Mouse (Mus musculus) frontal cortex, postnatal 25 days (tissue): ENCODE data around the gene Gsta3.
A peak's percentile ranks its signal among the peaks of the same experiment; 100 is the strongest.
"Not testable (repeated sequence)": the region's sequence is repeated elsewhere in the genome, so short reads cannot be mapped to it uniquely, and the experiment has no call there.

ENCODE experiments used
- DNase-seq, 2 experiments: peaks; one replicate each; pipeline ENCODE4 v3.0.0; 2022; ENCODE audit warnings: low spot score in 2 of 2

Gsta3 gene

GRCm38 (mm10) chr1:21253303-21253650, 12.9 kb downstream of the Gsta3 start:
- no peak for DNase-seq

- no peak for DNase-seq
These were observed 13.5 kb downstream of the Gsta3 start for GRCm38 (mm10) chr1:21253856-21254255.

DNA sequence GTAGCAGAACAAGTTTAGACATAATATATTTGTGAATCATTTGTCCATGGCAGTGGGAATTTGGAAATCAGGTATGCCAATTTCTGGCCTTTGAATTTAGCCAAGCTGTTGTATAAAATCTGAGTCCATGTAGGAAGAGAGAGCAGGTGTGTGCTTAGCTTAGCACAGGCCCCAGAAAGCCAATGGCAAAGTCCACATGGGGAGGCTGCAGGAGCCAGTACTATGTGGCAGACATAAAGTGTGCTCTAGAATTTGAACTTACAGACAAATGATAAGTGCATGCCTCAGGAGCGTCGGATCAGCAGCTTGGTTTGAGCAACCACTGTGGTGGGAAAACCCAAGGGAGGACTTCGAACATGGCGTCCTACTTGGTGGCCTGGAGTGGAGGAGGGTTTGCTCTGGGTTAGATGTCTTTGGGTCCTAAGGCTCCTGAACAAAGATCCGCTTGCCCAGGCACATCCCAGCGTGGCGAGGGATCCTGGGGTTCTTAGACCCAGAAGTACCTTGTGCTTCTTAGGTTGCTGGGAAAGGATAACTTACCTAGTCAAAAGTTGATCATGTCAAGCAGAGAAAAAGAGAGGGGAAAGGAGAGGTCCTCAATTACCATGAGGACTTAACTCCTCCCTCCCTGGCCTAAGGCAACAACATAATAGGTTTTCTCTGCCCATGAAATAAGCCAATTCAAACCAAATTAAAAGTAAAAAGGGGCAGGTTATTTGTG, 15.4 kb downstream of the Gsta3 start:
- no peak for DNase-seq

- DNase-seq: no peak
These were observed 16.0 kb downstream of the Gsta3 start for GRCm38 (mm10) chr1:21256391-21256790.

GRCm38 (mm10) chr1:21256871-21257270, 16.5 kb downstream of the Gsta3 start:
- no peak for DNase-seq

DNA sequence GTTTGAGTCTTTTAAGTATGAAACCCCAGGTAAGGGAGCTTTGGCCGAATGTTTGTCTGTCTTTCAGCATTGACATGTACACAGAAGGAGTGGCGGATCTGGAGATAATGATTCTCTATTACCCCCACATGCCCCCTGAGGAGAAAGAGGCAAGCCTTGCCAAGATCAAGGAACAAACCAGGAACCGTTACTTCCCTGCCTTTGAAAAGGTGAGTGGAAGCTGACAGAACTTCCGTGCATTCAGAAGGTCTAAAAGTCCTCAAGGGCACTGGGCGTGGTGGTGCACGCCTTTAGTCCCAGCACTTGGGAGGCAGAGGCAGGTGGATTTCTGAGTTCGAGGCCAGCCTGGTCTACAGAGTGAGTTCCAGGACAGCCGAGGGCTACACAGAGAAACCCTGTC, 19.6 kb downstream of the Gsta3 start:
- not testable (repeated sequence) for DNase-seq

DNA sequence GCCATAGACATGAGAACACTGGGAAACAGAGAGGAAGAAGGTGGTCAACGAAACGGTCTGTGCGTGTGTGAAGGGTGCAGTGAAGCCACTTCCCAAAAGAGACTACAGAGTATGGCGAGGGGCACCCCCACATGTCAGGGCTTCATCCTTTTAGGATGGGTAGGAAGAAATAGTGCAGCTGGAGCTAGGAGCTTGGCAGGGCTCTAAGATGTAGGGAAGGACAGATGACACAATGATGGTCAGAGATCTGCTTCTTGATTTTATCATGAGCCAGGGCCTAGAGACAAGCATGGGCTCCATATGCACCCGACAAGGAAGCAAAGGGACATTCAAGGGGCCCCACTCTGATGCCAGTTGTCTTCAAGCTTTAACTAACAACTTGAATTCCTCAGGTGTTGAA, 22.0 kb downstream of the Gsta3 start:
- no peak for DNase-seq

- no peak for DNase-seq
These were observed 23.6 kb downstream of the Gsta3 start for GRCm38 (mm10) chr1:21263986-21264385.

DNA sequence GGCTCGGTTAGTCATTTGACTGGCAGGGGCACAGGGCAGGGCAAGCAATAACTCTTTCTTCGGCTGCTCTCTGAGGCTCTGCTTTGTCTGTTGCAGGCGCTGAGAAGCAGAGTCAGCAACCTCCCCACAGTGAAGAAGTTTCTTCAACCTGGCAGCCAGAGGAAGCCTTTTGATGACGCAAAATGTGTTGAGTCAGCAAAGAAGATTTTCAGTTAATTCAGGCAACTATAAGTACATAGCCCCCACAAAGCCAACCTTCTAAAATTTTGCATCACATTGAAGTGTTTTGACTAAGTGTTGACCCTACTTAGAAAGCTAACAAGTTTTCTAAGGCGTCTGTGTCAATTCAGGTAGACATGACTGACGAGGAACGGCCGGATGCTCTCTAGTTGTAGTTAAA, 24.4 kb downstream of the Gsta3 start:
- no peak for DNase-seq

GRCm38 (mm10) chr1:21266766-21267165, 26.4 kb downstream of the Gsta3 start:
- no peak for DNase-seq

GRCm38 (mm10) chr1:21267466-21267865, 27.1 kb downstream of the Gsta3 start:
- not testable (repeated sequence) for DNase-seq

GRCm38 (mm10) chr1:21271343-21272055, 31.1 kb downstream of the Gsta3 start:
- DNase-seq: peak; percentile 47 to 72

DNA sequence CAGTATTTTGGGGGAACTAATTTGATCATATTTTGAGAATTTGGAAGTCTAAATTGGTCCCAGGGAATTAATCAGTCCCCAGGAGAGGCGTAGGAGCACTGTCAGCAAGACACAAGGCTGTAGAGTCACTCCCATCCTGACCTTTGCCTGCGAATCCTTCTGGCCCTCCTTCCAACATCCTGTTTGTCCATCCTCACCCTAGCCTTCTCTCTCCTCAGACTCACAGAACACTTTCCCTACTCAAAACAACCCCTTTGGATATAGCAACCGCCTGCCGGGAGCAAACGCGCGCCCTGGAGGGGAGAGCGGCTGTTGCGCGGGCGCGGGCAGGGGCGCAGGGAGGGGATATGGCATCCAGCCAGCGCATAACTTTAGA, 31.7 kb downstream of the Gsta3 start:
- no peak for DNase-seq

DNA sequence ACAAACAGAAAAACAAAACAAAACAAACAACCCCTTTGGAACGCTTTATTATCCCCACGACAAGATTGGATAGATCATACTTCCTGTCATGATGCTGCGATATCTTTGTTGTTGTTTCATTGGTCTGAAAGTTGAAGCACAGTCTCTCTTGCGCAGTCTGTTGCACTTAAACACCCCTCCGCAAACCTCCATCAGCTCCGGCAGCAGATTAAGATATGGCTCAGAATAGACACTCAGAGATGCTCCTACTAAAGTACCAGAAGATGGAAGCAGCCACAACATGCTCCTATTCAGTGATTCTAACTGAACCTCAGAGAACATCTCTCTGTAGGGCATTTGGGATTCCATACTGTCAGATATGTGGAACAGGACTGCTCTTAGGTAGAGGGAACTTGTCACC, 32.7 kb downstream of the Gsta3 start:
- DNase-seq: no peak

DNA sequence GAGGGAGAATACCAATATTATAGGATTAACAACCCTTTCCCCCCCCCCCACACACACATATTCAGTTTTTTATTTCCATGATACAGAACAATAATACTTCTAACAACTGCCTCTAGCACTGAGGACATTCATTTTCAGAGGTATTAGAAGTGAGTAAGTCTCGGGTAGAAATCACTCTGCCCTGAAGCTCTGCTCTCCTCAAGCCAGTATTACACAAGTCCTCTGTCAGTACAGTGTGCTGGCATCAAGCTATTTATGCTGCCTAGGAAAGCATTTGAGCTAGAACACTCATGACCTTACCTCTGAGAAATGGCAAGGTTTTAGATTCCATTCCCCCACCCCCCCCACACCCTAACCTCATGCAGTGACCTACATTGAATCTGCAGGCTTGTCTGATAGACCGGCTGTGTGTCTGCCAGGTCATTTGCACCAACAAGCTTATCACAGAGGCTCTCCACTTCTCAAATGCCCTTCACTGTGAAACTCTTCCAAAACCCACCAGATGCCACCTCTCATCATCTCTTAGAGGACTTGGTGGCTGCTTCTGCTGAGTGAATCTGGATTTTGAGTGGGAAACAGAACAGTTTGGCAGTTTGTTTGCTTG, 34.1 kb downstream of the Gsta3 start:
- no peak for DNase-seq

GRCm38 (mm10) chr1:21275366-21275765, 35.0 kb downstream of the Gsta3 start:
- DNase-seq: not testable (repeated sequence)

DNA sequence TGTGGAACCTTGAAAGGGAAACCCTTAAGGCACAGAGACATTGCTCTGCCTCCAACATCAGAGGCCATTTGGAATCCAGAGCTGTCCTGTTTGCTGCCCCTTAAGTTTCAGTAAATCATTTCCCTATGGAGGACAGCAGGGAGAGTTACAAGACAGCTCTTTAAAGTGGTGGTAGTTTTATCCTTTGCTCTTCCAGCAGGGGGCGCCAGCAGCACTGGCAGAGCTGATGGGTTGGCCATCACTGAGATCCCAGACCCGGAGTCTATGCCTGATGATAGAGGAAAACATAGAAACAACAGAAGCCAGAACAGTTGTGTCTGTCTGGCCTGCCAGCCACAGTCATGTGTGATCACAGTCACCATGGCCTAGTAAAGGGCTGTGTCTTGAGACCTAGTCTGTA, 35.8 kb downstream of the Gsta3 start:
- DNase-seq: not testable (repeated sequence)

GRCm38 (mm10) chr1:21280306-21280705, 39.9 kb downstream of the Gsta3 start:
- DNase-seq: no peak

- DNase-seq: not testable (repeated sequence)
These were observed 44.3 kb downstream of the Gsta3 start for GRCm38 (mm10) chr1:21284644-21285043.

GRCm38 (mm10) chr1:21291394-21291793, 51.0 kb downstream of the Gsta3 start:
- DNase-seq: no peak

DNA sequence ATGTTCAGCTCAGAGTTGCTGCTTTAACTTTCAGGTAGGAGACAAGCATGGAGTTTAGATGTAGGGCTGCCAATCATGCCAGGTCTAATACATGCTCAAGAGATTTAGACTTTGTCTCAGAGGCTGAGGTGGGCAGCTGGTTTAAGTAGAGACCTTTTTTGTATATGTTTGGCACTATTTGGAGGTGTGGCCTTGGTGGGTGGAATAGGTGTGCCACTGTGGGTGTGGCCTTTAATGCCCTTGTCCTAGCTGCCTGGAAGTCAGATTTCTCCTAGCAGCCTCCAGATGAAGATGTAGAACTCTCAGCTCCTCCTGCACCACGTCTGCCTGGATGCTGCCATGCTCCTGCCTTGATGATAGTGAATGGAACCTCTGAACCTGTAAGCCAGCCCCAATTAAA, 52.2 kb downstream of the Gsta3 start:
- DNase-seq: no peak

DNA sequence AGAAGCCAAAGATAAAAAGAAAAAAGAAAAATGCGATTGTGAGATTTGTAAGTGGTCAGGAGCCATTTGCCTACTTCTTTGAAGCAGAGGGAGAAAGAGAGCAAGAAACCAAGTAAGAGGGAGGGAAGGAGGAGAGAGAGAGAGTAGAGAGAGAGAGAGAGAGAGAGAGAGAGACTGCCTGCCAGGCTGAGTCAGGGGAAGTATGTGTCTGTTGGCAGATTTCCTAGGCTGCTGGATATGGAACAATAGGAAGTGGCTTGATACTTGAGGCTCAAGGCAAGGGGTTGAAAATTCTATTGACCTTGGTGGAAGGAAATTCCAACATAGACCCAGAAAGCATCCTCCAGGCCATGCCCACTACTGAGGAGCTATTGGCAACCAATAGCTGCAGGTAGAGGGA, 55.8 kb downstream of the Gsta3 start:
- no peak for DNase-seq

- no peak for DNase-seq
These were observed 57.7 kb downstream of the Gsta3 start for GRCm38 (mm10) chr1:21298114-21298513.
